Mouse (Mus musculus): ENCODE measurements around the gene Col4a2. TPM values are rescaled to one million over a fixed set of nuclear protein-coding genes. Genes with fewer than 3 reads are reported as not detected.

The Col4a2 gene
- total RNA-seq, 2 experiments from 2014 or later, result 76.7 to 80.6 TPM

DNA sequence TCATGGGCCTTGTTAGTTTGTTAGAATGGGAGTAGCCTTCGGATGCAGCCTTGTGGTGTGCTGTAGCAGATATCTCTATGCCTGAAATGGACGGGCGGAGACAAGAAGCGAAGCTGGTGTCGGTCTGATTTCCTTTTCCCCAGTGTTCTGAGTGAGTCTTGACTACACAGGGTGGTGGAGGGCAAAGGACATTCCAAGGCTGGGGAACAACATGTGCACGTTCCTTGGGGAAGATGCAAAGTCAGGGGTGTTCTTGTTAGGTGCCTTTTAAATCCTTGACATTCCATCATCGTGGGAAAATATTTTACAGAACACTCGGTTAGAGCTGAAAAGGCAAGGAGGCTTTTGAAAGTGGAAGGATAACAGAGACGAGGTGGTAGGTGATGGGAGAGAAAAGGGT lies 31.9 kb downstream of the Col4a2 start:
- DNase-seq (ENCODE audit: extremely low spot score in 1 of 2, low spot score in 2 of 2), result no peak
- intact Hi-C loops (cut with DNase I), result no loop called here

GRCm38 (mm10) chr8:11346225-11346624 lies 33.6 kb downstream of the Col4a2 start:
- no peak for DNase-seq (ENCODE audit: extremely low spot score in 1 of 2, low spot score in 2 of 2)
- intact Hi-C loops (cut with DNase I), result no loop called here

- no peak for DNase-seq (ENCODE audit: extremely low spot score in 1 of 2, low spot score in 2 of 2)
- intact Hi-C loops (cut with DNase I), result no loop called here
Measured at GRCm38 (mm10) chr8:11347699-11348098, 35.1 kb downstream of the Col4a2 start.

- intact Hi-C loops (cut with DNase I), result no loop called here
- no peak for DNase-seq (ENCODE audit: extremely low spot score in 1 of 2, low spot score in 2 of 2)
Measured at GRCm38 (mm10) chr8:11348622-11349021, 36.0 kb downstream of the Col4a2 start.

GRCm38 (mm10) chr8:11351355-11351754 lies 38.8 kb downstream of the Col4a2 start:
- intact Hi-C loops (cut with DNase I), result no loop called here
- no peak for DNase-seq (ENCODE audit: extremely low spot score in 1 of 2, low spot score in 2 of 2)

DNA sequence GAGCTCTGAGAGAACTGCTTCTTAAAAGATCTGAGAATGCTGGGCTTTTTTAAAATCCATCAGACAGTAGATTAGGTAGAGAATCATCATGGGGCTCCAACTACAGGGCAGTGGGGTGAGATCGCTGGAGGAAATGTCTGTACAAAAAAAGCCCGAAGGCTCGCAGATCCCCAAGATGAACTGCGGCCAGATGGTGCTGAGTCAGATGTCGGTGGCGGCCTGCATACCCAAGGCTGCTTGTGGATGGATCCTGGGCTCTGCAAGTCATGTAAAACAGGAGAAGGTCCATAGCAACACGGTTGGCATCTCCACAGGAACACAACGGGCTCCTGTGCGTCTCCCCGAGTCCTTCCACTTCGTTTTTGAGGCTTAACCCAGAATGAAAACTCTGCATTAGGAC lies 39.9 kb downstream of the Col4a2 start:
- intact Hi-C loops (cut with DNase I), result no loop called here

GRCm38 (mm10) chr8:11354800-11355451 lies 42.3 kb downstream of the Col4a2 start:
- DNase-seq (ENCODE audit: extremely low spot score in 1 of 2, low spot score in 2 of 2), result no peak
- intact Hi-C loops (cut with DNase I), result no loop called here

More for the DNA sequence above, 39.9 kb downstream of the Col4a2 start:
- DNase-seq (ENCODE audit: extremely low spot score in 1 of 2, low spot score in 2 of 2), result no peak

DNA sequence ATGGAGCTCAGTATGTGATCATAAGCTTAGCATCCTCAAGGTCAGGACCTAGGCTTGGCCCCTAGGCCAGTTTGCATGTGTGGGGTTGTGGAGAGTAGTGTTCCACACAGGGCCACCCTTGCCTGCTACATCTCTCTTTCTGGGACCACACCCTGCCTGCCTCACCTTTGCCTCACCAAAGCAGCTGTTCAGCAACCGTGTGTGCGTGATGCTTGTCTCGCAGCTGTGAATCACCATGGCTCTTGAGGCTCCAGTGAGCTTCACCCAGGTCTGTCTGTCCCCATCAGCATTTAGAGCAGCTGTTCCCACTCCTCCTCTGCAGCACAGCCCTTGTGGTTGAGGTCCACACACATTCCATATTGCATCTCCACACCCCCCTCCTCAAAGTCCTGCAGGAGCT lies 43.3 kb downstream of the Col4a2 start:
- intact Hi-C loops (cut with DNase I), result no loop called here
- no peak for DNase-seq (ENCODE audit: extremely low spot score in 1 of 2, low spot score in 2 of 2)

DNA sequence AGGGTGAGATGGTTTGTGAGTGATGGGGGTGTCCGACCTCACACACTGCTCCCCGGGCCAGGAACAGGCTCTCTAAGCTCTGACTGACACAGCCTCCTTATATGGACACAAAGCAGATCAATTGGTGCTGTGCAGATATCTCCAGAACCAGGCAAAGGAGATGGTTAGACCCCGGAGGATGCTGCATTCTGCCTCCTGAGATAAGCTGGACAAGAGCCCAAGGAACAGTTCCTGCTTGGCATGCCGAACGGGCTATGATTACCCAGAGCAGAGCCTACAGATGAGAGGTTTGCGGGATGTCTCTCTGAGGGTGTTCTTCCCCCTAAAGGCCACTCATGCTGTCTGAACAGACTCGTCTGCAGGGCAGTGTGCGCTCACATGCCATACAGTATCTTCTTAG lies 44.2 kb downstream of the Col4a2 start:
- intact Hi-C loops (cut with DNase I), result no loop called here
- DNase-seq (ENCODE audit: extremely low spot score in 1 of 2, low spot score in 2 of 2), result no peak

DNA sequence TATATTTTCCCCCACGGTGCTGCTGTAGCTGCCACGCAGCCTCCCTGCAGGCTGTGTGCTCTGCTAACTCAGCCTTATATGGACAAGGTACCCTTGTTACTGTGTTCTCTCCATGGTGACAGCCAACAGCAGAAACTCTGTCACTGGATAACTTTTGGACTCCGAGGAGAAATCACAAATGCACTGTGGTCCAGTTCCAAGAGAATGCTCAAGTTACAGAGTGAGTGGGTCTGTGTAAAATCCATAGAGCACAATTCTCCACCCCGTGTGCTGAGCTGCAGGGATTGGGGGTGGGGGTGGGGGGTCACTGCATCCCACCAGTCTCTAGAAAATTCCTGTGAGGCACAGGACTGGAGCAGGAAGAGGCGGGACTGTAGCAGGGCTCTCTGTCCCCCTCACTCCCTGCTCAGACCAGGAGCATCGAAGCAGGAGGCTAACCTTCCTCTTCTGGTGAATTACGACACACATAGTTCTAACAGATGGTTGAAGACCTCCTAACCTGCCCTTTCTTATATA lies 45.4 kb downstream of the Col4a2 start:
- no peak for DNase-seq (ENCODE audit: extremely low spot score in 1 of 2, low spot score in 2 of 2)
- intact Hi-C loops (cut with DNase I), result no loop called here

DNA sequence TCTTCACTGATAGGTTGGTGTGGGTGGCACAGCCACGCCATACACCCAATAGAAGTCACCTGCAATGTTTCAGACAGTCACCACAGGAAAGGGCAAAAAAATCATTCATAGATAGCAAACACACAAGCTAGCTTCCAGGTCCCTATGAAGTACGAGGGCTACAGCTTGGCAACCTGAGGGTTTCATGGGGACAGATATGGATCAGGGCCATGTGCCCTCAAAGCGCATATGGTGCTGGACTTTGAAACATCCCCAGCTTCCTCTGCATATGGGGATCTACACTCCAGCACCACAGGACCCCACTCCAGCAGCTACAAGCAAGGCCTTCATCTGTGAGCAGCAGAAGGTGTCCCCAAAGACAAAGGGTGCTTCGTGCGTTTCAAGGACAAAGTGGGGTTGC lies 47.2 kb downstream of the Col4a2 start:
- DNase-seq (ENCODE audit: extremely low spot score in 1 of 2, low spot score in 2 of 2), result no peak
- intact Hi-C loops (cut with DNase I), result no loop called here

- DNase-seq (ENCODE audit: extremely low spot score in 1 of 2, low spot score in 2 of 2), result no peak
- intact Hi-C loops (cut with DNase I), result no loop called here
Measured at GRCm38 (mm10) chr8:11361546-11362277, 49.1 kb downstream of the Col4a2 start.

DNA sequence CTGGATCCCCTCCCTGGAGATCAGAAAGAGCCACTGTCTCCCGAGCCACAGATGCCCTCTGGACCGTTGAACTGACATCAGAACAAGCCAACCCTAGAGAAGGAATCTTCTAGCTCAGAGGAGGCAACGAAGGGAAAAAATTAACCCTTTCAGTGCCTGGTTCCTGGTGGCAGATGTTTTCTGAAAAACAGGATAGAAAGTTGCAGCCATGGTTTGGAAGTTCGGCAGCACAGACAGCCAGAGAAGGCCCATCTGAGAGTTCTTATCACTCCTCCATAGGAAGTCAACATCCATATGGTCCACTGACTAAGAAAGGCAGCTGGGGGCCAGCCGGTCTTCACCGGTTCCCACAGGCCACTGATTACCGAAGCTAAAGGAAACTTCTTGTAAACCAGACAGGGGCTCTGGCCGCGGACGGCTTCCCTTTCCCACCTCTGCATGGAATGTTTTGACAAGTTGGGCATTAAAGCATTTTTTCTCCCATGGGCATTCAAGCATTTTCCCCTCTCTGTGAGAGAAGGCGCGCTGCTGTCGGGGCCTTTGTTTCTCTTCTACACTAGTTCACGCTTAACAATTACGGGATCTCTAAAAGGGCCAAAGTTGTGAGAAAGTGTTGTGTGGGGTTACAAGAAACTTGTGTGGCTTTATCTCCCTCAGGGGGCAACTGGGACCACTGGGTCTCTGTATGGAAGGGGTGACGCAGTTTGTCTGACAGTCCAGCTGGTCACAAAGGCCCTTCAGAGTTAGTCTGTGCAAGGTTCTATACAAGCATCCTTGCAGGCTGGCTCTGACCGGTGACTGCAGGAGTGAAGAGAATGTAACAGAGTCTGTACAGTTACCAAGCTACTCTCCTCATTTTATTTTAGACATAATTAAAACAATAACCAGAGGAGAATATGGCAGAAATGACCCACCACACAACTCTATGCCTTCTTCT lies 49.9 kb downstream of the Col4a2 start:
- intact Hi-C loops (cut with DNase I), result no loop called here
- no peak for DNase-seq (ENCODE audit: extremely low spot score in 1 of 2, low spot score in 2 of 2)

GRCm38 (mm10) chr8:11363340-11364126 lies 50.9 kb downstream of the Col4a2 start:
- intact Hi-C loops (cut with DNase I), result no loop called here
- no peak for DNase-seq (ENCODE audit: extremely low spot score in 1 of 2, low spot score in 2 of 2)

DNA sequence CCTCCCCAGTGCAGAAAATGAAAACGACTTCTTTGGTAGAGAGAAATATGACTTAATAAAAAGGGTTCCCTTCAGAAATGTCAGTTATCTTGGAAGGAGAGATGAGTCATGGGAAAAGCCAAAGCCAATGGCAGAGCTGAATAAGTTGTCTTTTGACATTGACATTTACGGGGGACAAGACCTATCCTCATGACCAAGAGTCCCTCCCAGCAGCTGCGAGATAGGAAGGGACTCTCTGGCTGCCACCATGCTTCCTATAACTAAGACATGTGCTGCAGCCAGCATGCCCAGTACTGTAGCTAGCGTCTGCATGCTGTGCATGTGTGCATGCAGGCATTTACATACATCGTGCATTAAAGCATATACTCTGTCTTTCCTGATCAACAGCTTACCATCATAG lies 53.6 kb downstream of the Col4a2 start:
- intact Hi-C loops (cut with DNase I), result no loop called here
- DNase-seq (ENCODE audit: extremely low spot score in 1 of 2, low spot score in 2 of 2), result no peak

DNA sequence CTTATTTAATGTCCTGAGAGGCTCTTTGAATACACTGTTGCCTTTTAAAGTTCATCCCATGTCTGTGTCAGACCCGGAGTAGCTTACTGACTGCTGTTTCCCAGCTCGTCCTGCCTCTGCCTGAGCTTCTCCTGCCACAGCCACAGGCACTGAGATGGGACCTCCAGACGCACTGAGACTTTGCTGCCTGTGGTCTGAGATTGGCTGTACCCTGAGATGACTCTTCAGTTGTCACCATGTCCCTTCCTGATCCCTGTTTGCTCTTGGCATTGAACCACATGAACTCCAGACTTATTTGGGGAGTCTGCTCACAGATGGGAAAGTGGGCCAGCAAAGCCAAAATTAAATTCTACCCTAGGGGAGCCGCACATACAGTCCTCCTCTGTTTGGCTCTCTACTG lies 54.1 kb downstream of the Col4a2 start:
- DNase-seq (ENCODE audit: extremely low spot score in 1 of 2, low spot score in 2 of 2), result no peak
- intact Hi-C loops (cut with DNase I), result no loop called here

DNA sequence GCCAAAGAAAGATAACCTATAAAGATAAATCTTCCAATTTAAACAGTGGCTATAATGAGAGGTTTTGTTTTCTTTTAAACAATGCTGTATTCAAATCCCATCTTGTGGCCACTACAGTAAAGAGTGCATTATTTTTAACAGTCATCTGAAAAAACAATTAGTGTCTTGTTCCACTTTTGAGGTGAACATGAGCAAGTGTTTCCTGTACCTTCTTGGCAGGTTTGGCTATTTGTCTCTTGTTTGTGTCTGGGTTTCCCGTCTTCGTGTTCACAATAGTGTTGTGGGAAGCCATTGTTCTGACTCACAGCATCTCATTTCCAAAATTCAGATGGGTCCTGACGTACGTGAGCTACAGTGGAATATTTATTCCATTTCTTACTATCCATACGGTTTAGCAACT lies 55.1 kb downstream of the Col4a2 start:
- intact Hi-C loops (cut with DNase I), result no loop called here

DNA sequence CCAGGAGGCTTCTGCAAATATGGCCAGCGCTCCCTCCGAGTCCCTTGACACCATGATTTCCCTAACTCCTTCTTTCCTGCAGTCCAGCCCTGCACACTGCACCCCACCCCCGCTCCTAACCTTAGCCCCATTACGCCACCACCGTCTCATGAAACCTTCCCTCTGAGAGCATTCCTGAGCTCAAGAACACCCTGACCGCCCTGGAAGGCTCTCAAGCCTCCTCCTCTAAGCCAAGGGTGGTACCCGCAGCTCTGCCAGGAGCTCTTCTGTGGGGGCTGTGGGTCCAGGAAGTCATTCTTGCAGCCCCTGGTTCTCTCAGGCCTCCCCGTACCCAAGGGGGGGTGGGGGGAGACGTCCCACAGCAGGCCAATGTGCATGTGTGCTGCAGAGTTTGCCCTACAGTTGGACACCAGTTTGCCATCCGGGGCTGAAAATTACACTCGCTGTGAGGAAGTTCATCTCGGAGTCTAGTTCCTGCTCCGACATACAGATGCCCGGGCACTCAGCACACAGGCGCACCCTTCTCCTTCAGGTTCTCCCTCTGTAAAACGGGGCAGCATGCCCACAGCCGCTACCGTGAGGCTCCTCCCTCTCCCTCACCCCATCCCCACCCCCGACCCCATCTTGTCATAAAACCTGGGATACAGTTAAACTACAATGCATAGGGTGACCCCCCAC lies 57.1 kb downstream of the Col4a2 start:
- intact Hi-C loops (cut with DNase I), result no loop called here
- DNase-seq (ENCODE audit: extremely low spot score in 1 of 2, low spot score in 2 of 2), result no peak

More for the DNA sequence above, 55.1 kb downstream of the Col4a2 start:
- DNase-seq (ENCODE audit: extremely low spot score in 1 of 2, low spot score in 2 of 2), result no peak
